Mouse (Mus musculus): ENCODE results near the gene Hnrnpul1. TPM values are rescaled to one million over a fixed set of nuclear protein-coding genes. Genes with fewer than 3 reads are reported as not detected.

The Hnrnpul1 gene
- total RNA-seq (2012; rRNA removed), result 67.1 and 69.0 TPM in 2 replicates

DNA sequence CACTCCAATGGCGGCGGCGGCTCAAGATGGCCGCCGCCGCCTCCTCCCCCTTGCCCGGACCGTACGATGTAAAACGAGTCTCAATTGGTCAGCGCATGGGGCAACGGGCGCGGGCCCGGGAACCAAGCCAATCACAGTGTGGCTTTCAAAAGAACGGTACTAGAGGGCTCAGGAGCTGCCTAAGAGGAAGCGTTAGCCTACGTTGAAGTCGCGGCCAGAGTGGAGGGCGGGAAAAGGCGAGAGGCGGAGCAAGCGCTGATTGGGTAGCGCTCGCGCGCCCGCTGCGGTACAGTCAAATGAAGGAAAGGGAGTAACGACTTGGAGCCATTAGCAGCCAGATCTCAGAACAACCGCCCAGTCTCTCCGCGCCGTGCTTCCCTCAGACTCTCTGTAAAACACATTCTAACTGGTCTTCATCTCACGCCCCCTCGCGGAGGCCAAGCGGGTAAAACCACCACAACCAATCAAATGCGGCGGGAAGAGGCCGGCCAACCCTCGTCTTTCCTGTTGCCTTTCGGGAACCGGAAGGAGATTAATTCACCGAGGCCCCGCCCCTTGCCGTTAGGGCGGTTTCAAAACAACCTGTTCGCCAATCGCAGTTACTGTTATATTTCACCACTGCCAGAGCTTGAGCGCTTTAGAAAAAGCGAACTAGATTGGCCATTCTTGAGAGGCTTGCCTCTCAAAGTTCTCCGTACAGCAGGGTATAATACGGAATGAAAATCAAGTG is at the start of gene Hnrnpul1:
TSS of gene Hnrnpul1 (minus strand) at position 20 of the 730 bp plus-strand sequence.
- peak within 1 kb of the TSS; percentile 92 for H3K27ac ChIP-seq (ENCODE audit: insufficient read depth, low read depth, low read length, poor library complexity, severe bottlenecking)
- H3K4me3 ChIP-seq (ENCODE audit: insufficient read depth in 1 of 2, low read depth in 1 of 2, low read length in 2 of 2, poor library complexity in 1 of 2, severe bottlenecking in 1 of 2), result peak within 1 kb of the TSS; percentile 95 to 97
- TF ChIP-seq CHD2 (IDR thresholded peaks at IDR 0.05; ENCODE audit: low read depth, low read length) (peak; percentile 58; the same call in 1 of the 2 replicates), ZC3H11A (IDR thresholded peaks at IDR 0.05; ENCODE audit: borderline replicate concordance, low read depth, low read length) (no peak)
- peak within 1 kb of the TSS; percentile 100 for H3K9ac ChIP-seq (ENCODE audit: insufficient read depth, low read depth, low read length, poor library complexity, severe bottlenecking)
- peak; percentile 98 for DNase-seq (ENCODE audit: low read depth, low spot score)
- peaks cover 2 to 4% of the 10 kb centered on the region in 2 experiments; a peak in 1 of 4 replicates for H3K4me1 ChIP-seq (ENCODE audit: control insufficient read depth in 2 of 2, insufficient read depth in 2 of 2, low read length in 2 of 2, poor library complexity in 1 of 2)
- in situ Hi-C loops (cut with MboI; ENCODE audit: low sequenced_read_pairs in 2 of 2, unreplicated experiment in 2 of 2), result loop anchor here in 1 of 2 experiments (10.0 kb wide), 1 partner anchor 50 kb away; no protein-coding TSS in a partner anchor
- peaks cover 7% of the 10 kb centered on the region for H3K36me3 ChIP-seq (ENCODE audit: control insufficient read depth, insufficient read depth, low read length, poor library complexity, severe bottlenecking)
- no peaks in the 10 kb centered on the region for H3K9me3 ChIP-seq (ENCODE audit: control insufficient read depth, insufficient read depth, low read depth, low read length)

DNA sequence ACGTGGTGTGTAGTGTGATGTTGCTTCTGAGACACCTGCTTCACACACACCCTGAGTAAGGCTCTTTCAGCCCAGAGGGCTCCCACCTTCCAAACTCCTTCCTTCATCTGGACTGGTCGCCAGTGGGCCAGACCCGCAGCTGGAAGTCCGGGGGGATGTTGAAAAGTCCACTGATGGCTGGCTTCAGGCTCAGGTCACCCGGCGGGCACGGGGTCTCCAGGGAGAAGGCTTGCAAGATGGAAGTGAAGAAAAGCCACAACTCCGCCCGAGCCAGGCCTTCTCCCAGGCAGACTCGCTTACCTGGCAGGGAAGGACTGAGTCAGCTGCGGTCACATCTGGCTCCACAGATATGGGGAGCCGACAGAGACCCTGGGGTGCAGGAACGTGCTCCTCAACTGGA is 48.9 kb upstream of the Hnrnpul1 start:
- H3K9ac ChIP-seq (ENCODE audit: insufficient read depth, low read depth, low read length, poor library complexity, severe bottlenecking), result no peak overlapping the region; the same call in 1 of the 2 replicates
- no peak overlapping the region for H3K27ac ChIP-seq (ENCODE audit: insufficient read depth, low read depth, low read length, poor library complexity, severe bottlenecking)
- DNase-seq (ENCODE audit: low read depth, low spot score), result no peak
- TF ChIP-seq HCFC1 (IDR thresholded peaks at IDR 0.05; ENCODE audit: borderline replicate concordance, insufficient read depth, low read length) (no peak), MAFK (IDR thresholded peaks at IDR 0.05; ENCODE audit: insufficient read depth, low read depth, low read length) (no peak), ZNF384 (IDR thresholded peaks at IDR 0.05; ENCODE audit: low read depth, low read length) (no peak), CHD2 (IDR thresholded peaks at IDR 0.05; ENCODE audit: low read depth, low read length) (no peak), ZC3H11A (IDR thresholded peaks at IDR 0.05; ENCODE audit: borderline replicate concordance, low read depth, low read length) (no peak)
- H3K9me3 ChIP-seq (ENCODE audit: control insufficient read depth, insufficient read depth, low read depth, low read length), result no peaks in the 10 kb centered on the region
- H3K4me3 ChIP-seq (ENCODE audit: insufficient read depth in 1 of 2, low read depth in 1 of 2, low read length in 2 of 2, poor library complexity in 1 of 2, severe bottlenecking in 1 of 2), result no peak overlapping the region; a peak in 2 of 4 replicates
- in situ Hi-C loops (cut with MboI; ENCODE audit: low sequenced_read_pairs in 2 of 2, unreplicated experiment in 2 of 2), result loop anchor here in 1 of 2 experiments (10.0 kb wide), 1 partner anchor 49 kb away; the partner anchor contains the start of gene Hnrnpul1
- no peaks in the 10 kb centered on the region for H3K36me3 ChIP-seq (ENCODE audit: control insufficient read depth, insufficient read depth, low read length, poor library complexity, severe bottlenecking)
- H3K4me1 ChIP-seq (ENCODE audit: control insufficient read depth in 2 of 2, insufficient read depth in 2 of 2, low read length in 2 of 2, poor library complexity in 1 of 2), result peaks cover 0 to 18% of the 10 kb centered on the region in 2 experiments; a peak in 2 of 4 replicates

DNA sequence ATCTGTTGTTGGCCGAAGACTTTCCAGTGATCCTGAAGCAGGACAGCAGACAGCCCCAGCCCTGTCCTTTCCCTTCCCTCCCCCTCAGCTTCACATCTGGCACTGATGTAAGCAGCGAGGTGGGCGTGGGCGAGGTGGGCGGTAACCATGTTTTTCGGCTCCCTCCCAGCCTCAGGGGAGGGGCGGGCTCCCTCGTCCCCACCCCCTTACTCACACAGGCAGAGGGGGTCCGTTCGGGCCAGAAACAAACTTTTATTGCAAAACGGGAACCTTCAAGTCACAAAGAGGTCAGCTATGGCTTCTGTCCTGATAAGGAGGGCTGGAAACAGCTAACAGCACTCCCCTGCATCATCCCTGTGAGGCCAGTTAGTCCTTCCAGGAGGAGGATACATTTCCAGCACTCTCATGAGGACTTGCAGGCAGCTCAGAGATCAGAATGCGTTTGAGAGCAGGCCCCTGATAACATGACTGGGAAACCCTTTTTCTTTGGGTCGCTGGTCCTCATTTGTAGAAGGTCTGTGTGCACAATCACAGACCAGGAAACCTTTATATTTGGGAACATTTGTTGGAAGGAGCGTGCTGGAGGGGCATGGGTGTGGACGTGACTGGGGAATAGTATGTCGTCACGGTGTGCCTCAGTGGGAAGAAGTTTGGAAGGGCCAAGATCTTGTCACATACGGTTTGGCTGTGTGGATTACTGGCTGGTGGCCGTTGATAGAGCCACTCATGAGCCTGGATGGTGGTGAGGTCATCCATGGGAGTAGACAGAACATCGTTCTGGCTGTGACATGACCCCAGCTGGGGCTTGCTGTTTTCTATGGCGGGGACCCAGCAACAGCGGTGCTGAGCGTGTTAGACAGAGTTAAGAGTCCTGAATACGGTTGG is 47.9 kb upstream of the Hnrnpul1 start:
- H3K4me3 ChIP-seq (ENCODE audit: insufficient read depth in 1 of 2, low read depth in 1 of 2, low read length in 2 of 2, poor library complexity in 1 of 2, severe bottlenecking in 1 of 2), result peak overlapping the region; percentile 16 to 20; a peak in 3 of 4 replicates
- H3K9me3 ChIP-seq (ENCODE audit: control insufficient read depth, insufficient read depth, low read depth, low read length), result no peaks in the 10 kb centered on the region
- no peak overlapping the region for H3K27ac ChIP-seq (ENCODE audit: insufficient read depth, low read depth, low read length, poor library complexity, severe bottlenecking)
- in situ Hi-C loops (cut with MboI; ENCODE audit: low sequenced_read_pairs in 2 of 2, unreplicated experiment in 2 of 2), result loop anchor here in 1 of 2 experiments (10.0 kb wide), 1 partner anchor 48 kb away; the partner anchor contains the start of gene Hnrnpul1
- no peak overlapping the region for H3K9ac ChIP-seq (ENCODE audit: insufficient read depth, low read depth, low read length, poor library complexity, severe bottlenecking)
- H3K4me1 ChIP-seq (ENCODE audit: control insufficient read depth in 2 of 2, insufficient read depth in 2 of 2, low read length in 2 of 2, poor library complexity in 1 of 2), result peaks cover 0 to 18% of the 10 kb centered on the region in 2 experiments; a peak in 2 of 4 replicates
- no peaks in the 10 kb centered on the region for H3K36me3 ChIP-seq (ENCODE audit: control insufficient read depth, insufficient read depth, low read length, poor library complexity, severe bottlenecking)
- DNase-seq (ENCODE audit: low read depth, low spot score), result no peak
- TF ChIP-seq ZC3H11A (IDR thresholded peaks at IDR 0.05; ENCODE audit: borderline replicate concordance, low read depth, low read length) (no peak), CHD2 (IDR thresholded peaks at IDR 0.05; ENCODE audit: low read depth, low read length) (no peak), MAFK (IDR thresholded peaks at IDR 0.05; ENCODE audit: insufficient read depth, low read depth, low read length) (no peak), ZNF384 (IDR thresholded peaks at IDR 0.05; ENCODE audit: low read depth, low read length) (no peak), HCFC1 (IDR thresholded peaks at IDR 0.05; ENCODE audit: borderline replicate concordance, insufficient read depth, low read length) (no peak)

- Histone ChIP-seq H3K4me1 (ENCODE audit: control insufficient read depth in 2 of 2, insufficient read depth in 2 of 2, low read length in 2 of 2, poor library complexity in 1 of 2) (peaks cover 0 to 16% of the 10 kb centered on the region in 2 experiments; a peak in 2 of 4 replicates), H3K9ac (ENCODE audit: insufficient read depth, low read depth, low read length, poor library complexity, severe bottlenecking) (no peak overlapping the region), H3K36me3 (ENCODE audit: control insufficient read depth, insufficient read depth, low read length, poor library complexity, severe bottlenecking) (no peaks in the 10 kb centered on the region), H3K4me3 (ENCODE audit: insufficient read depth in 1 of 2, low read depth in 1 of 2, low read length in 2 of 2, poor library complexity in 1 of 2, severe bottlenecking in 1 of 2) (no peak overlapping the region), H3K27ac (ENCODE audit: insufficient read depth, low read depth, low read length, poor library complexity, severe bottlenecking) (no peak overlapping the region), H3K9me3 (ENCODE audit: control insufficient read depth, insufficient read depth, low read depth, low read length) (no peaks in the 10 kb centered on the region)
- no peak for DNase-seq (ENCODE audit: low read depth, low spot score)
- in situ Hi-C loops (cut with MboI; ENCODE audit: low sequenced_read_pairs in 2 of 2, unreplicated experiment in 2 of 2), result loop anchor here in 1 of 2 experiments (10.0 kb wide), 1 partner anchor 46 kb away; the partner anchor contains the start of gene Hnrnpul1
- TF ChIP-seq CHD2 (IDR thresholded peaks at IDR 0.05; ENCODE audit: low read depth, low read length) (no peak), HCFC1 (IDR thresholded peaks at IDR 0.05; ENCODE audit: borderline replicate concordance, insufficient read depth, low read length) (no peak), MAFK (IDR thresholded peaks at IDR 0.05; ENCODE audit: insufficient read depth, low read depth, low read length) (no peak), ZC3H11A (IDR thresholded peaks at IDR 0.05; ENCODE audit: borderline replicate concordance, low read depth, low read length) (no peak), ZNF384 (IDR thresholded peaks at IDR 0.05; ENCODE audit: low read depth, low read length) (no peak)
Measured at GRCm38 (mm10) chr7:25801031-25801430, 46.5 kb upstream of the Hnrnpul1 start.

Measured in ES-E14 (cell line).